In genomic region chr6:121336558-121336957, GRCm38 (mm10) we compare ENCODE assay signal across 11 mouse cellular contexts. TPM values are rescaled to one million over a fixed set of nuclear protein-coding genes. Genes with fewer than 3 reads are reported as not detected.
DNase-seq lines count a peak whose midpoint lies in the region; ATAC-seq and TF ChIP-seq lines count a peak whose summit lies in the region.
"Had no signal": no experiment of that assay in that cellular context is flagged by ENCODE, and none has a peak within 500 bp of the region (broad histone marks: within the 10 kb centered on the region; RNA-seq: fewer than 3 reads in every experiment).

No protein-coding gene starts in this region.

- TF ChIP-seq EP300 in heart, adult 2 months (IDR thresholded peaks at IDR 0.05; ENCODE audit: insufficient read depth, low read depth, low read length): no peak

- no peaks in the 10 kb centered on the region for H3K36me3 ChIP-seq in heart, adult 2 months (ENCODE audit: control insufficient read depth, insufficient read depth, low read length)
- peaks cover 2% of the 10 kb centered on the region; the same call in 1 of the 2 replicates for H3K36me3 ChIP-seq in erythroblast, embryonic 14.5 days (ENCODE audit: control insufficient read depth)
- no peaks in the 10 kb centered on the region for H3K36me3 ChIP-seq in thymus, adult 2 months (ENCODE audit: control insufficient read depth, insufficient read depth, low read length)
- H3K36me3 ChIP-seq: hindbrain, embryonic 10.5 days had no signal

- no peaks in the 10 kb centered on the region for H3K27me3 ChIP-seq in heart, adult 2 months (ENCODE audit: control insufficient read depth, insufficient read depth, low read length)
- H3K27me3 ChIP-seq in erythroblast, embryonic 14.5 days (ENCODE audit: control insufficient read depth): no peaks in the 10 kb centered on the region
- H3K27me3 ChIP-seq in thymus, adult 2 months (ENCODE audit: control insufficient read depth, insufficient read depth, low read length): no peaks in the 10 kb centered on the region; the same call in 1 of the 2 replicates

- H3K9ac ChIP-seq in heart, adult 2 months (ENCODE audit: low read depth, low read length): no peak overlapping the region

- ATAC-seq in megakaryocyte, adult 5-6 weeks (ENCODE audit: poor library complexity, severe bottlenecking): peak; percentile 66
- no peak for ATAC-seq in inflammation-experienced regulatory T-cells, adult 6 months
- ATAC-seq: Patski had no signal

- H3K27ac ChIP-seq in heart, adult 2 months: no peak overlapping the region
- H3K27ac ChIP-seq in thymus, adult 2 months (ENCODE audit: control insufficient read depth, insufficient read depth, low read length): no peak overlapping the region

- DNase-seq in heart, adult 11 months: peak; percentile 92
- DNase-seq in heart, adult 2 months: no peak
- DNase-seq in thymus, adult 2 months: peak; percentile 74
- DNase-seq in layer of hippocampus, postnatal 25 days (ENCODE audit: extremely low spot score in 1 of 2, low spot score in 1 of 2): no peak
- no peak for DNase-seq in kidney, postnatal 4 days

- H3K79me2 ChIP-seq in heart, adult 2 months (replicated peaks; ENCODE audit: control insufficient read depth, insufficient read depth, low read length): no peaks in the 10 kb centered on the region

- 35% methylated on average over 8 of the region's 8 CpGs for WGBS in heart, adult 2 months
- WGBS in thymus, adult 2 months: 30% methylated on average over 8 of the region's 8 CpGs

- H3K9me3 ChIP-seq in erythroblast, embryonic 14.5 days (ENCODE audit: control insufficient read depth, low read length): no peaks in the 10 kb centered on the region
- H3K9me3 ChIP-seq: hindbrain, embryonic 10.5 days had no signal

- H3K4me1 ChIP-seq in heart, adult 2 months (ENCODE audit: control insufficient read depth, insufficient read depth, low read length): no peaks in the 10 kb centered on the region
- H3K4me1 ChIP-seq in erythroblast, embryonic 14.5 days (ENCODE audit: control insufficient read depth): peaks cover 33% of the 10 kb centered on the region
- H3K4me1 ChIP-seq in thymus, adult 2 months (replicated peaks; ENCODE audit: control insufficient read depth, insufficient read depth, low read length): peaks cover 15% of the 10 kb centered on the region

- TF ChIP-seq POLR2A in heart, adult 2 months (IDR thresholded peaks at IDR 0.05; ENCODE audit: insufficient read depth, low read depth, low read length): no peak
- no peak for TF ChIP-seq POLR2A in thymus, adult 2 months (IDR thresholded peaks at IDR 0.05; ENCODE audit: control insufficient read depth, extremely low read depth, insufficient read depth, low read length, poor library complexity)

- H3K4me3 ChIP-seq in heart, adult 2 months: no peak overlapping the region
- H3K4me3 ChIP-seq in erythroblast, embryonic 14.5 days (replicated peaks): peak overlapping the region; percentile 61
- H3K4me3 ChIP-seq in thymus, adult 2 months (ENCODE audit: control insufficient read depth, insufficient read depth, low read length): no peak overlapping the region
- H3K4me3 ChIP-seq: hindbrain, embryonic 10.5 days; myocyte had no signal

- intact Hi-C loops in heart, adult 2 months (cut with DNase I): loop anchor here (5.0 kb wide), 2 partner anchors 64 to 136 kb away; partner anchors contain the start of gene Iqsec3

- TF ChIP-seq CTCF in heart, adult 2 months (IDR thresholded peaks at IDR 0.05): no peak
- TF ChIP-seq CTCF in thymus, adult 2 months (IDR thresholded peaks at IDR 0.05; ENCODE audit: borderline replicate concordance, control insufficient read depth, extremely low read depth, insufficient read depth, low read length, poor library complexity): no peak

RNA-seq across cellular contexts. Expression of gene Slc6a12, which starts 6.3 kb away (rescaled TPM):
- not detected for total RNA-seq in heart, adult 2 months (2021)
- 0.18 and 0.23 TPM in 2 replicates for polyA plus RNA-seq in heart, adult 2 months (2012; rRNA removed)
- not detected in 2 replicates for polyA plus RNA-seq in erythroblast, embryonic 14.5 days (2012)
- total RNA-seq in megakaryocyte, adult 5-6 weeks (2015): 1.1 and 1.2 TPM in 2 replicates
- total RNA-seq in megakaryocyte, adult 5-6 weeks (2017): 3.8 and 7.9 TPM in 2 replicates
- 0.43 and 0.70 TPM in 2 replicates for polyA plus RNA-seq in thymus, adult 2 months (2012; rRNA removed)
- polyA plus RNA-seq in inflammation-experienced regulatory T-cells, adult 6 months (2017; shearing (Covaris generic)): not detected
- 1 to 10 TPM; 1.7 TPM for total RNA-seq in layer of hippocampus, postnatal 25 days (2021)
- polyA plus RNA-seq: hindbrain, embryonic 10.5 days; myocyte had no signal

RNA-seq across cellular contexts. Expression of gene Slc6a13, which starts 36.5 kb away (rescaled TPM):
- under 1 TPM in 1 of 2 experiments, not detected in 1; 0.10 TPM for total RNA-seq in heart, adult 2 months (2021)
- 0.59 TPM in 2 replicates for polyA plus RNA-seq in heart, adult 2 months (2012; rRNA removed)
- polyA plus RNA-seq in erythroblast, embryonic 14.5 days (2012): 0.39 and 0.55 TPM in 2 replicates
- 1.0 and 1.7 TPM in 2 replicates for total RNA-seq in megakaryocyte, adult 5-6 weeks (2015)
- total RNA-seq in megakaryocyte, adult 5-6 weeks (2017): 1.2 and 3.3 TPM in 2 replicates
- polyA plus RNA-seq in thymus, adult 2 months (2012; rRNA removed): 1.9 and 2.4 TPM in 2 replicates
- polyA plus RNA-seq in inflammation-experienced regulatory T-cells, adult 6 months (2017; shearing (Covaris generic)): 1 to 10 TPM in 1 of 3 experiments, under 1 TPM in 2; 0.50 to 1.8 (median 0.55) TPM
- 1 to 10 TPM; 7.4 to 8.5 TPM for total RNA-seq in layer of hippocampus, postnatal 25 days (2021)
- polyA plus RNA-seq: Patski had no signal

Comparison
In these comparisons a context has a peak if more than half of its experiments do, and no peak if none do; other contexts are left out.
1. DNase-seq: peak in heart, adult 11 months (single experiment) and thymus, adult 2 months (single experiment); none in heart, adult 2 months (0 of 2), layer of hippocampus, postnatal 25 days (0 of 2) and kidney, postnatal 4 days (0 of 2).